Mouse (Mus musculus): Measurements from ENCODE around the gene Rtn4rl1.

Rtn4rl1 gene

GRCm38 (mm10) chr11:75184986-75185385, 8.6 kb upstream of the Rtn4rl1 start:
- no peak for DNase-seq (ENCODE audit: low spot score in 2 of 2)

GRCm38 (mm10) chr11:75189713-75190370, 3.7 kb upstream of the Rtn4rl1 start:
- no peak for DNase-seq (ENCODE audit: low spot score in 2 of 2)

GRCm38 (mm10) chr11:75190371-75190724, 3.2 kb upstream of the Rtn4rl1 start:
- DNase-seq (ENCODE audit: low spot score in 2 of 2): peak; percentile 78 to 81

- DNase-seq (ENCODE audit: low spot score in 2 of 2): no peak
Observed at GRCm38 (mm10) chr11:75190905-75191441, 2.6 kb upstream of the Rtn4rl1 start, which contains the start of gene Dph1. Gene Dph1, minus strand, starts transcription at chr11:75191241.

- DNase-seq (ENCODE audit: low spot score in 2 of 2): no peak
Observed at GRCm38 (mm10) chr11:75191841-75192240, 1.7 kb upstream of the Rtn4rl1 start.

GRCm38 (mm10) chr11:75192336-75193214, 1.0 kb upstream of the Rtn4rl1 start:
- DNase-seq (ENCODE audit: low spot score in 2 of 2): peak; percentile 81 to 85

GRCm38 (mm10) chr11:75194121-75194849, 702 bp downstream of the Rtn4rl1 start:
- no peak for DNase-seq (ENCODE audit: low spot score in 2 of 2)

- no peak for DNase-seq (ENCODE audit: low spot score in 2 of 2)
Observed at GRCm38 (mm10) chr11:75194850-75195461, 1.4 kb downstream of the Rtn4rl1 start.

GRCm38 (mm10) chr11:75196131-75196530, 2.5 kb downstream of the Rtn4rl1 start:
- DNase-seq (ENCODE audit: low spot score in 2 of 2): no peak

GRCm38 (mm10) chr11:75197956-75198355, 4.4 kb downstream of the Rtn4rl1 start:
- no peak for DNase-seq (ENCODE audit: low spot score in 2 of 2)

GRCm38 (mm10) chr11:75198792-75199191, 5.2 kb downstream of the Rtn4rl1 start:
- DNase-seq (ENCODE audit: low spot score in 2 of 2): no peak

GRCm38 (mm10) chr11:75199951-75200350, 6.4 kb downstream of the Rtn4rl1 start:
- DNase-seq (ENCODE audit: low spot score in 2 of 2): no peak

GRCm38 (mm10) chr11:75200935-75201334, 7.4 kb downstream of the Rtn4rl1 start:
- no peak for DNase-seq (ENCODE audit: low spot score in 2 of 2)

GRCm38 (mm10) chr11:75201721-75202120, 8.1 kb downstream of the Rtn4rl1 start:
- DNase-seq (ENCODE audit: low spot score in 2 of 2): no peak

- DNase-seq (ENCODE audit: low spot score in 2 of 2): no peak
Observed at GRCm38 (mm10) chr11:75203926-75204325, 10.3 kb downstream of the Rtn4rl1 start.

- no peak for DNase-seq (ENCODE audit: low spot score in 2 of 2)
Observed at GRCm38 (mm10) chr11:75204472-75204871, 10.9 kb downstream of the Rtn4rl1 start.

- no peak for DNase-seq (ENCODE audit: low spot score in 2 of 2)
Observed at GRCm38 (mm10) chr11:75206347-75206746, 12.8 kb downstream of the Rtn4rl1 start.

GRCm38 (mm10) chr11:75209363-75209762, 15.8 kb downstream of the Rtn4rl1 start:
- no peak for DNase-seq (ENCODE audit: low spot score in 2 of 2)

- no peak for DNase-seq (ENCODE audit: low spot score in 2 of 2)
Observed at GRCm38 (mm10) chr11:75210093-75210492, 16.5 kb downstream of the Rtn4rl1 start.

- no peak for DNase-seq (ENCODE audit: low spot score in 2 of 2)
Observed at GRCm38 (mm10) chr11:75210755-75211154, 17.2 kb downstream of the Rtn4rl1 start.

- no peak for DNase-seq (ENCODE audit: low spot score in 2 of 2)
Observed at GRCm38 (mm10) chr11:75212031-75212667, 18.6 kb downstream of the Rtn4rl1 start.
